ENCODE assay signal across 7 mouse cellular contexts in genomic region chr2:91984906-91985525, GRCm38 (mm10). TPM values are rescaled to one million over a fixed set of nuclear protein-coding genes. Genes with fewer than 3 reads are reported as not detected.
A peak's percentile ranks its signal among the peaks of the same experiment; 100 is the strongest.
DNase-seq lines count a peak whose midpoint lies in the region; ATAC-seq lines count a peak whose summit lies in the region.

No protein-coding gene starts in this region.

- 34% methylated on average over 9 of the region's 9 CpGs for WGBS in neural tube, embryonic 11.5 days
- WGBS in forebrain, embryonic 13.5 days: 38% methylated on average over 9 of the region's 9 CpGs
- WGBS in liver, embryonic 11.5 days: 33% methylated on average over 9 of the region's 9 CpGs

- no peaks in the 10 kb centered on the region for H3K27me3 ChIP-seq in neural tube, embryonic 11.5 days (ENCODE audit: control insufficient read depth, insufficient read depth, low read length)
- peaks cover 7% of the 10 kb centered on the region; the same call in 1 of the 2 replicates for H3K27me3 ChIP-seq in forebrain, embryonic 13.5 days
- no peaks in the 10 kb centered on the region; the same call in 1 of the 2 replicates for H3K27me3 ChIP-seq in liver, embryonic 11.5 days (replicated peaks; ENCODE audit: control insufficient read depth, insufficient read depth, low read length)

- H3K9ac ChIP-seq in neural tube, embryonic 11.5 days (ENCODE audit: low read length): peak overlapping the region; percentile 26; the same call in 1 of the 2 replicates
- H3K9ac ChIP-seq in forebrain, embryonic 13.5 days: no peak overlapping the region
- H3K9ac ChIP-seq in liver, embryonic 11.5 days (ENCODE audit: low read depth, low read length): no peak overlapping the region

- DNase-seq in neural tube, embryonic 11.5 days (ENCODE audit: low spot score): no peak
- DNase-seq in neural tube, embryonic 10.5 days (ENCODE audit: extremely low spot score, low spot score): no peak
- no peak for DNase-seq in liver, embryonic 11.5 days (ENCODE audit: low spot score)
- DNase-seq in thymus, postnatal 4 days: peak; percentile 53
- DNase-seq in urinary bladder, adult 2 months (ENCODE audit: low spot score): no peak
- no peak for DNase-seq in urinary bladder, postnatal 25 days (ENCODE audit: low spot score)

- no peak overlapping the region; the same call in 1 of the 2 replicates for H3K4me2 ChIP-seq in neural tube, embryonic 11.5 days (ENCODE audit: low read depth)
- peak overlapping the region; percentile 54 for H3K4me2 ChIP-seq in forebrain, embryonic 13.5 days
- H3K4me2 ChIP-seq in liver, embryonic 11.5 days: peak overlapping the region; percentile 61

- peaks cover 17% of the 10 kb centered on the region; the same call in 1 of the 2 replicates for H3K4me1 ChIP-seq in neural tube, embryonic 11.5 days (ENCODE audit: control insufficient read depth, insufficient read depth, low read length)
- peaks cover 20% of the 10 kb centered on the region for H3K4me1 ChIP-seq in forebrain, embryonic 13.5 days
- H3K4me1 ChIP-seq in liver, embryonic 11.5 days (replicated peaks; ENCODE audit: control insufficient read depth, insufficient read depth, low read length): peaks cover 15% of the 10 kb centered on the region

- no peaks in the 10 kb centered on the region for H3K36me3 ChIP-seq in neural tube, embryonic 11.5 days (ENCODE audit: control insufficient read depth, insufficient read depth, low read length)
- H3K36me3 ChIP-seq in forebrain, embryonic 13.5 days (ENCODE audit: poor library complexity, severe bottlenecking): no peaks in the 10 kb centered on the region
- H3K36me3 ChIP-seq in liver, embryonic 11.5 days (ENCODE audit: control insufficient read depth, insufficient read depth, low read length): 0 out of 2 replicates have a peak, but pooled peaks cover 3% of the 10 kb centered on the region

- H3K27ac ChIP-seq in neural tube, embryonic 11.5 days (ENCODE audit: low read depth, low read length): peak overlapping the region; percentile 58
- H3K27ac ChIP-seq in forebrain, embryonic 13.5 days: no peak overlapping the region
- peak overlapping the region; percentile 84 for H3K27ac ChIP-seq in liver, embryonic 11.5 days (ENCODE audit: low read depth, low read length)

- no peak overlapping the region for H3K4me3 ChIP-seq in neural tube, embryonic 11.5 days (ENCODE audit: low read depth, low read length)
- no peak overlapping the region for H3K4me3 ChIP-seq in forebrain, embryonic 13.5 days
- no peak overlapping the region for H3K4me3 ChIP-seq in liver, embryonic 11.5 days (ENCODE audit: low read depth, low read length)

- ATAC-seq in neural tube, embryonic 11.5 days (ENCODE audit: insufficient read depth, low FRiP score, low TSS enrichment): no peak; the same call in 1 of the 2 replicates
- ATAC-seq in forebrain, embryonic 13.5 days: no peak
- no peak; the same call in 1 of the 2 replicates for ATAC-seq in liver, embryonic 11.5 days (replicated peaks; ENCODE audit: low FRiP score)

- H3K9me3 ChIP-seq in neural tube, embryonic 11.5 days (ENCODE audit: control insufficient read depth, low read length): no peaks in the 10 kb centered on the region
- no peaks in the 10 kb centered on the region for H3K9me3 ChIP-seq in forebrain, embryonic 13.5 days (replicated peaks)
- peaks cover 2% of the 10 kb centered on the region; the same call in 1 of the 2 replicates for H3K9me3 ChIP-seq in liver, embryonic 11.5 days (ENCODE audit: control insufficient read depth, low read length)

RNA-seq across cellular contexts. Expression of gene Dgkz, which starts 9.4 kb away (rescaled TPM):
- polyA plus RNA-seq in neural tube, embryonic 11.5 days (2014; fragmentation: Nextera tagmentation; extraction: Ambion mirVana): 34.6 and 37.7 TPM in 2 replicates
- 18.5 and 23.1 TPM in 2 replicates for polyA plus RNA-seq in forebrain, embryonic 13.5 days (2015; fragmentation: Nextera tagmentation; extraction: Ambion mirVana)
- polyA plus RNA-seq in liver, embryonic 11.5 days (2014; fragmentation: Nextera tagmentation; extraction: Ambion mirVana): 81.4 and 85.9 TPM in 2 replicates
- polyA plus RNA-seq in urinary bladder, adult 2 months (2012; rRNA removed): 135 and 148 TPM in 2 replicates

RNA-seq across cellular contexts. Expression of gene Creb3l1, which starts 39.3 kb away (rescaled TPM):
- polyA plus RNA-seq in neural tube, embryonic 11.5 days (2014; fragmentation: Nextera tagmentation; extraction: Ambion mirVana): 1.6 and 2.0 TPM in 2 replicates
- 0.52 and 0.71 TPM in 2 replicates for polyA plus RNA-seq in forebrain, embryonic 13.5 days (2015; fragmentation: Nextera tagmentation; extraction: Ambion mirVana)
- 5.7 and 6.1 TPM in 2 replicates for polyA plus RNA-seq in liver, embryonic 11.5 days (2014; fragmentation: Nextera tagmentation; extraction: Ambion mirVana)
- polyA plus RNA-seq in urinary bladder, adult 2 months (2012; rRNA removed): 4.9 and 15.4 TPM in 2 replicates

RNA-seq across cellular contexts. Expression of gene Gm9821, which starts 39.5 kb away (rescaled TPM):
- 0.37 and 0.58 TPM in 2 replicates for polyA plus RNA-seq in neural tube, embryonic 11.5 days (2014; fragmentation: Nextera tagmentation; extraction: Ambion mirVana)
- polyA plus RNA-seq in forebrain, embryonic 13.5 days (2015; fragmentation: Nextera tagmentation; extraction: Ambion mirVana): 0.18 and 0.41 TPM in 2 replicates
- polyA plus RNA-seq in liver, embryonic 11.5 days (2014; fragmentation: Nextera tagmentation; extraction: Ambion mirVana): 3.7 and 4.8 TPM in 2 replicates
- polyA plus RNA-seq in urinary bladder, adult 2 months (2012; rRNA removed): 0.03 TPM in 1 of 2 replicates, not detected in the other

RNA-seq across cellular contexts. Expression of gene Mdk, which starts 52.9 kb away (rescaled TPM):
- 1,127 and 1,214 TPM in 2 replicates for polyA plus RNA-seq in neural tube, embryonic 11.5 days (2014; fragmentation: Nextera tagmentation; extraction: Ambion mirVana)
- 609 and 621 TPM in 2 replicates for polyA plus RNA-seq in forebrain, embryonic 13.5 days (2015; fragmentation: Nextera tagmentation; extraction: Ambion mirVana)
- 461 and 501 TPM in 2 replicates for polyA plus RNA-seq in liver, embryonic 11.5 days (2014; fragmentation: Nextera tagmentation; extraction: Ambion mirVana)
- 34.7 and 37.5 TPM in 2 replicates for polyA plus RNA-seq in urinary bladder, adult 2 months (2012; rRNA removed)

RNA-seq across cellular contexts. Expression of gene Chrm4, which starts 58.0 kb away (rescaled TPM):
- polyA plus RNA-seq in neural tube, embryonic 11.5 days (2014; fragmentation: Nextera tagmentation; extraction: Ambion mirVana): 0.45 and 0.53 TPM in 2 replicates
- polyA plus RNA-seq in forebrain, embryonic 13.5 days (2015; fragmentation: Nextera tagmentation; extraction: Ambion mirVana): 0.83 and 0.88 TPM in 2 replicates
- polyA plus RNA-seq in liver, embryonic 11.5 days (2014; fragmentation: Nextera tagmentation; extraction: Ambion mirVana): 0.34 and 0.36 TPM in 2 replicates
- polyA plus RNA-seq in urinary bladder, adult 2 months (2012; rRNA removed): 0.06 and 0.11 TPM in 2 replicates
